Mouse (Mus musculus) sigmoid colon, adult 10 weeks (tissue): Measurements from ENCODE around the gene Elovl4. TPM values are rescaled to one million over a fixed set of nuclear protein-coding genes. Genes with fewer than 3 reads are reported as not detected.

Experiments
- polyA plus RNA-seq: library from polyadenylated mRNA; stranded (reverse); fragments of 350-450 nt; fragmentation: Illumina TruSeq; extraction: RNeasy Lipid Tissue Mini Kit (QIAGEN cat#74804); gene quantifications from one replicate; pipeline ENCODE4 v1.2.3, GENCODE M21; 2014; ENCODE audit warnings: low read depth, low replicate concordance

The Elovl4 gene
- 1.3 TPM for polyA plus RNA-seq

DNA sequence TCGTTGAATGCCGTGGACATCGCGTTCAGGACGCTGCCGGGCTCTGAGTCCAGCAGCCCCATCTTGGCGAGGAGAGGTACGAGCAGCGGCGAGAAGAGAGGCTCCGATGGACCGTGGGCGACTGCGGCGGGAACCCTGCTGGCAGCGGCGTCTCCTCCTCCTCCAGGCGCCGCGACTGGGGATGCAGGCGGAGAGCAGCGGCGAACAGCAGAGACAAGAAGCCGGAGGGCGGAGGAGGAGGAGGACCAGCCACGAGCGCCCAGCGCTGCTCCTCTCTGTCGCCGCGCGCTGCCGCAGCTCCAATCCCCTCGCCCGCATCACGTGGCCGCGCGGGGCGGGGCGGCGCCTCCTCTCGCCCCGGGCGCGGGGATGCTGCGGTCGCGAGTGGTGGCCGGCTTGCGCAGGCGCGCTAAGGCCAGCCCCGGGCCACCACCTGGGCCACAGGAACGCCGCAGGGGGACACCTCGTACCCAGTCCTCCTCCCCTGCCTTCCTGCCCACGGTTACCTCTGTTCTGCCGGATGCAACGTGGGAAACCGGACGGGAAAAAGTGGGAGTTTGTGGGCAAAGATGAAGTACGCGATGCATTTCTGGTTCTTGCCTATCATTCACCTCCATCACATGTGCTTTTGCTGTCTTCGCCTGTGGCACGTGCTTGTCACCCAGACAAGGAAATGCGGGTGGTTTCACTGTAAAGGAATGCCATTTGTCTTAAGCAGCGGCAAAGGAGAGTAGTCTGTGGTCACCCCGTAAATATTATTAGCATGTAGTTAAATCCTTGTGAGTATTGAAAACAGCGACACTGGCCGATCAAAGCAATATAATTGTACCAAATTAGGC lies at the start of gene Elovl4:
Elovl4 (minus strand) TSS at position 301 of the 839 bp plus-strand sequence.

DNA sequence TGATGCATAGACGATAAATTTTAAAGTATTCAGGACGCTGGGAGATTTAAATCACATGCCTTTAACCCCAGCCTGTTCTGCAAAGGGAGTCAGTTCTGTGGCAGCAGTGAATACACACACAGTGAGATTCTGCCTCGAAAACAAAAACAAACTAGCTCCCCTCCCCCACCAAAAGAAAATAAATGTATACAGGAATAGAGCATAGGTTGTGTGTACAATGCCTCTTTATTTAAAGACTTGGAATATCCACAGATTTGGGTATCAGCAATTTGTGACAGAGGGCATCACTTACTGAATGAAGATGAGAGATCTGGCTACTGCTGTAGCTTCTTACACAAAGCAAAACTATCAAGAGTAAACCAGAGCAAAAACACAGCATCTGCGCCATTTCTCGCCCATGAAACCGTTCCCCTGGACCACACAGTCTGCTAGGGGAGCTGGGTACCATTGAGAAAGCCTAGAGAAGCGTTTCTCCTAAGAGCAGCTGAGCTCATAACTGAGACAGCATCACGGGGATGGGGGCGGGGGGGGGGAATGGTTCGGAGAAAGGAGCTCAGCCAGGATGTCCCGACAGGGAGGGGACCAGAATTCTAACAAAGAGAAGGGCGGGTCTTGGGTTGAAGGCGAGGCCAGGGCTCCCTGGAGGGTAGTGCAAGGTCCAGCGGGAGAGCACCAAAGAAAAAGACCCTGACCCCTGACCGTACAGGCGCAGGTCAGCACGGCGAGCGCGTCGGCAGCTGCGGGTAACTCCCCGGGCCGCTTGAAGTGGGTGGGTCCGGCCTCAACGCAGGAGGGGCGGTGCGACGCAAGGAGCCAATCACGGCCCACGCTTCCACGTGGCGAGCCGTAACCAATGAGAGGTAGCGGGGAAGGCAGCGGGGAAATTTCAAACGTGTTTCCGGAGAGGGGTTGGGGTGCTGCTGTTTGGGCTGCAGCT lies 28.0 kb upstream of the Elovl4 start, which contains the start of gene Ttk:
Ttk (plus strand) TSS at position 879 of the 937 bp plus-strand sequence.

Other genes starting within 250 kb of the Elovl4 start
- gene Ttk, start 28.4 kb upstream of the Elovl4 start, polyA plus RNA-seq = 12.9 TPM
- gene Bckdhb, start 118.9 kb upstream of the Elovl4 start, polyA plus RNA-seq = 52.6 TPM